14 mouse cellular contexts compared by ENCODE assay signal in genomic region chr7:66969199-66969598, GRCm38 (mm10).
DNase-seq lines count a peak whose midpoint lies in the region; ATAC-seq lines count a peak whose summit lies in the region.
"Had no signal": no experiment of that assay in that cellular context is flagged by ENCODE, and none has a peak within 500 bp of the region (broad histone marks: within the 10 kb centered on the region; RNA-seq: fewer than 3 reads in every experiment).

No protein-coding gene starts in this region.

- H3K4me1 ChIP-seq in heart, embryonic 10.5 days = peaks cover 58% of the 10 kb centered on the region
- peaks cover 16% of the 10 kb centered on the region for H3K4me1 ChIP-seq in heart, embryonic 11.5 days (ENCODE audit: control insufficient read depth, insufficient read depth, low read length)
- peaks cover 42% of the 10 kb centered on the region for H3K4me1 ChIP-seq in lung, embryonic 15.5 days
- peaks cover 13% of the 10 kb centered on the region for H3K4me1 ChIP-seq in intestine, embryonic 16.5 days (ENCODE audit: control insufficient read depth, insufficient read depth, low read length)

- no peaks in the 10 kb centered on the region for H3K27me3 ChIP-seq in heart, embryonic 10.5 days (ENCODE audit: insufficient read depth, poor library complexity, severe bottlenecking)
- no peaks in the 10 kb centered on the region for H3K27me3 ChIP-seq in heart, embryonic 11.5 days (ENCODE audit: control insufficient read depth, insufficient read depth, low read length)
- H3K27me3 ChIP-seq in lung, embryonic 15.5 days = no peaks in the 10 kb centered on the region
- no peaks in the 10 kb centered on the region for H3K27me3 ChIP-seq in intestine, embryonic 16.5 days (replicated peaks; ENCODE audit: control insufficient read depth, insufficient read depth, low read length)
- H3K27me3 ChIP-seq: midbrain, embryonic 13.5 days had no signal

- H3K9me3 ChIP-seq in heart, embryonic 10.5 days = no peaks in the 10 kb centered on the region
- no peaks in the 10 kb centered on the region for H3K9me3 ChIP-seq in heart, embryonic 11.5 days (replicated peaks; ENCODE audit: control insufficient read depth, low read length)
- H3K9me3 ChIP-seq in lung, embryonic 15.5 days = no peaks in the 10 kb centered on the region
- no peaks in the 10 kb centered on the region for H3K9me3 ChIP-seq in intestine, embryonic 16.5 days (ENCODE audit: control insufficient read depth, low read length)
- H3K9me3 ChIP-seq: midbrain, embryonic 13.5 days had no signal

- H3K27ac ChIP-seq in heart, embryonic 10.5 days = peak overlapping the region; percentile 49; the same call in 1 of the 2 replicates
- H3K27ac ChIP-seq in heart, embryonic 11.5 days (ENCODE audit: low read depth, low read length) = no peak overlapping the region
- H3K27ac ChIP-seq in lung, embryonic 15.5 days = peak overlapping the region; percentile 22; the same call in 1 of the 2 replicates
- peak overlapping the region; percentile 2; the same call in 1 of the 2 replicates for H3K27ac ChIP-seq in intestine, embryonic 16.5 days (ENCODE audit: low read length)
- H3K27ac ChIP-seq: gastrocnemius, adult 2 months; macrophage; midbrain, embryonic 13.5 days had no signal

- no peak overlapping the region for H3K4me2 ChIP-seq in heart, embryonic 11.5 days
- H3K4me2 ChIP-seq in lung, embryonic 15.5 days = no peak overlapping the region
- no peak overlapping the region for H3K4me2 ChIP-seq in intestine, embryonic 16.5 days (ENCODE audit: low read depth, low read length)
- H3K4me2 ChIP-seq: midbrain, embryonic 13.5 days had no signal

- H3K36me3 ChIP-seq in heart, embryonic 10.5 days = no peaks in the 10 kb centered on the region
- H3K36me3 ChIP-seq in heart, embryonic 11.5 days (ENCODE audit: control insufficient read depth, insufficient read depth, low read length) = no peaks in the 10 kb centered on the region
- no peaks in the 10 kb centered on the region for H3K36me3 ChIP-seq in lung, embryonic 15.5 days
- no peaks in the 10 kb centered on the region for H3K36me3 ChIP-seq in intestine, embryonic 16.5 days (ENCODE audit: control insufficient read depth, insufficient read depth, low read length)
- H3K36me3 ChIP-seq: midbrain, embryonic 13.5 days had no signal

- no peak overlapping the region for H3K4me3 ChIP-seq in heart, embryonic 10.5 days
- H3K4me3 ChIP-seq in heart, embryonic 11.5 days (ENCODE audit: low read depth, low read length) = no peak overlapping the region
- no peak overlapping the region for H3K4me3 ChIP-seq in lung, embryonic 15.5 days
- H3K4me3 ChIP-seq in intestine, embryonic 16.5 days (ENCODE audit: low read length) = no peak overlapping the region
- H3K4me3 ChIP-seq: gastrocnemius, adult 2 months; midbrain, embryonic 13.5 days had no signal

- DNase-seq in heart, embryonic 10.5 days (ENCODE audit: low spot score) = no peak
- no peak for DNase-seq in lung, postnatal 25 days (ENCODE audit: low spot score)
- peak; percentile 68 for DNase-seq in thymus, postnatal 14 days
- no peak for DNase-seq in left cerebral cortex, adult 18-20 months (ENCODE audit: low spot score in 2 of 2)
- DNase-seq: B cell, adult 2 months; cerebellum, postnatal 25 days; forebrain, postnatal 0 days; gastrocnemius, adult 2 months; right cerebral cortex, postnatal 14 days had no signal

- H3K9ac ChIP-seq in heart, embryonic 11.5 days (ENCODE audit: low read depth, low read length) = no peak overlapping the region
- no peak overlapping the region for H3K9ac ChIP-seq in lung, embryonic 15.5 days
- no peak overlapping the region for H3K9ac ChIP-seq in intestine, embryonic 16.5 days (ENCODE audit: low read depth, low read length)
- H3K9ac ChIP-seq: forebrain, postnatal 0 days; midbrain, embryonic 13.5 days had no signal

- WGBS in heart, embryonic 10.5 days = 24% methylated on average over 2 of the region's 2 CpGs
- WGBS in heart, embryonic 11.5 days (ENCODE audit: insufficient replicate concordance) = 32% methylated on average over 2 of the region's 2 CpGs
- WGBS in lung, embryonic 15.5 days = 46% methylated on average over 2 of the region's 2 CpGs
- 26% methylated on average over 2 of the region's 2 CpGs for WGBS in intestine, embryonic 16.5 days

- ATAC-seq in heart, embryonic 11.5 days (replicated peaks; ENCODE audit: insufficient number of reproducible peaks, low FRiP score, low TSS enrichment) = no peak
- ATAC-seq in lung, embryonic 15.5 days (ENCODE audit: borderline replicate concordance, extremely low read depth, low FRiP score, low TSS enrichment) = no peak
- ATAC-seq in intestine, embryonic 16.5 days = no peak
- ATAC-seq: forebrain, postnatal 0 days; midbrain, embryonic 13.5 days had no signal
